In the genomic region with DNA sequence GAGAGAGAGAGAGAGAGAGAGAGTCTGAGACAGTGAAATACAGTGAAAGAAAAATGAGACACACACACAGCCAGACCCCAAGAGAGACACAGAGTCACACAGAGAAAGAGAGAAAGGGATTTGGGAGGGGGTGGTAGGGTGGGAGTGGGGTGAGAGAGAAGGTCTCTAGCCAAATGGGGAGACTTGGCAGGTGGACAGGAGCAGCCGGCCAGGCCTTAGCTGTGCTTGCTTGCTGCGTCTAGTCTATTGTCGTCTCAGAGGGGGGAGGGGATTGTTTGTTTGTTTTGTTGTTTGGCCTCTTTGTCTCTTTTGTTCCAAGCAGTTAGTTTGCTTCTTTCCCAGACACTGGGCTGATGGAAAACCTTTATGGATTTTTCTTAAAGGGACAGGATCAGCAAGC, we compare ENCODE assay signal across 9 mouse cellular contexts.
DNase-seq lines count a peak whose midpoint lies in the region; ATAC-seq and TF ChIP-seq lines count a peak whose summit lies in the region.
"Had no signal": no experiment of that assay in that cellular context is flagged by ENCODE, and none has a peak within 500 bp of the region (broad histone marks: within the 10 kb centered on the region; RNA-seq: fewer than 3 reads in every experiment).

No protein-coding gene starts in this region.

- TF ChIP-seq CTCF in cerebellum, adult 2 months (IDR thresholded peaks at IDR 0.05; ENCODE audit: borderline replicate concordance, insufficient read depth, low read depth, low read length): no peak
- TF ChIP-seq CTCF in forebrain, postnatal 0 days (IDR thresholded peaks at IDR 0.05; ENCODE audit: low read depth): no peak

- no peaks in the 10 kb centered on the region for H3K36me3 ChIP-seq in heart, embryonic 12.5 days
- H3K36me3 ChIP-seq in forebrain, postnatal 0 days (ENCODE audit: insufficient read depth): no peaks in the 10 kb centered on the region
- no peaks in the 10 kb centered on the region for H3K36me3 ChIP-seq in midbrain, embryonic 10.5 days
- H3K36me3 ChIP-seq: intestine, embryonic 15.5 days had no signal

- intact Hi-C loops in heart, postnatal 25 days (cut with DNase I): no loop called here

- H3K27ac ChIP-seq in heart, embryonic 12.5 days (ENCODE audit: poor library complexity, severe bottlenecking): peak overlapping the region; percentile 65; the same call in 1 of the 2 replicates
- no peak overlapping the region for H3K27ac ChIP-seq in cerebellum, adult 2 months (ENCODE audit: insufficient read depth, low read length)
- H3K27ac ChIP-seq in forebrain, postnatal 0 days (ENCODE audit: low read depth, low read length): peak overlapping the region; percentile 85
- H3K27ac ChIP-seq in midbrain, embryonic 10.5 days (replicated peaks): peak overlapping the region; percentile 78

- no peak for TF ChIP-seq POLR2A in cerebellum, adult 2 months (IDR thresholded peaks at IDR 0.05; ENCODE audit: borderline replicate concordance, insufficient read depth, low read length)

- peak overlapping the region; percentile 45; the same call in 1 of the 2 replicates for H3K4me2 ChIP-seq in heart, embryonic 12.5 days
- peak overlapping the region; percentile 28; the same call in 1 of the 2 replicates for H3K4me2 ChIP-seq in forebrain, postnatal 0 days (ENCODE audit: low read depth)

- peaks cover 63% of the 10 kb centered on the region for H3K4me1 ChIP-seq in heart, embryonic 12.5 days (replicated peaks)
- H3K4me1 ChIP-seq in cerebellum, adult 2 months (ENCODE audit: control insufficient read depth, insufficient read depth, low read length): peaks cover 20% of the 10 kb centered on the region
- H3K4me1 ChIP-seq in forebrain, postnatal 0 days (ENCODE audit: insufficient read depth): peaks cover 11% of the 10 kb centered on the region; the same call in 1 of the 2 replicates
- H3K4me1 ChIP-seq in midbrain, embryonic 10.5 days: peaks cover 47% of the 10 kb centered on the region

- H3K9ac ChIP-seq in heart, embryonic 12.5 days: no peak overlapping the region; the same call in 1 of the 2 replicates
- peak overlapping the region; percentile 22 for H3K9ac ChIP-seq in forebrain, postnatal 0 days
- H3K9ac ChIP-seq: intestine, embryonic 15.5 days had no signal

- WGBS in heart, embryonic 12.5 days: 55% methylated on average over 3 of the region's 3 CpGs
- 0% methylated on average over 3 of the region's 3 CpGs for WGBS in cerebellum, adult 2 months
- WGBS in forebrain, postnatal 0 days: 6% methylated on average over 3 of the region's 3 CpGs
- WGBS in midbrain, embryonic 10.5 days: 17% methylated on average over 3 of the region's 3 CpGs

- H3K27me3 ChIP-seq in heart, embryonic 12.5 days (replicated peaks): no peaks in the 10 kb centered on the region
- no peaks in the 10 kb centered on the region for H3K27me3 ChIP-seq in cerebellum, adult 2 months (ENCODE audit: control insufficient read depth, insufficient read depth, low read length)
- 0 out of 2 replicates have a peak, but pooled peaks cover 4% of the 10 kb centered on the region for H3K27me3 ChIP-seq in forebrain, postnatal 0 days (ENCODE audit: insufficient read depth, low read length)
- H3K27me3 ChIP-seq in midbrain, embryonic 10.5 days (ENCODE audit: low read depth, poor library complexity, severe bottlenecking): peaks cover 80% of the 10 kb centered on the region

- H3K9me3 ChIP-seq in heart, embryonic 12.5 days (replicated peaks): no peaks in the 10 kb centered on the region
- H3K9me3 ChIP-seq in forebrain, postnatal 0 days (ENCODE audit: low read length): no peaks in the 10 kb centered on the region
- no peaks in the 10 kb centered on the region for H3K9me3 ChIP-seq in midbrain, embryonic 10.5 days (replicated peaks)
- H3K9me3 ChIP-seq: intestine, embryonic 15.5 days had no signal

- no peak for DNase-seq in heart, postnatal 25 days (ENCODE audit: low spot score)
- DNase-seq in cerebellum, adult 2 months: peak; percentile 53 to 59
- peak; percentile 79 for DNase-seq in forebrain, postnatal 0 days
- no peak for DNase-seq in midbrain, embryonic 10.5 days (ENCODE audit: low spot score)
- no peak for DNase-seq in Muller cell, postnatal 12 days (ENCODE audit: inconsistent ontology term)

- no peak overlapping the region for H3K4me3 ChIP-seq in heart, embryonic 12.5 days
- no peak overlapping the region for H3K4me3 ChIP-seq in cerebellum, adult 2 months (replicated peaks; ENCODE audit: insufficient read depth, low read depth, low read length)
- no peak overlapping the region for H3K4me3 ChIP-seq in forebrain, postnatal 0 days (ENCODE audit: low read depth, low read length)
- H3K4me3 ChIP-seq in midbrain, embryonic 10.5 days: peak overlapping the region; percentile 3; the same call in 1 of the 2 replicates
- H3K4me3 ChIP-seq: intestine, embryonic 15.5 days had no signal

- ATAC-seq in heart, embryonic 12.5 days (ENCODE audit: insufficient number of reproducible peaks, low FRiP score): no peak
- peak; percentile 64 for ATAC-seq in forebrain, postnatal 0 days
- no peak for ATAC-seq in erythroid progenitor cell, adult 5-6 weeks (replicated peaks; ENCODE audit: low FRiP score, poor library complexity, severe bottlenecking)
- ATAC-seq in activated CD4-positive, CD25-positive, alpha-beta regulatory T cell, adult 4 months: no peak
- ATAC-seq: intestine, embryonic 15.5 days had no signal

Comparison
In these comparisons a context has a peak if more than half of its experiments do, and no peak if none do; other contexts are left out.
1. DNase-seq: peak in cerebellum, adult 2 months (2 of 2) and forebrain, postnatal 0 days (single experiment); none in heart, postnatal 25 days (single experiment), midbrain, embryonic 10.5 days (single experiment) and Muller cell, postnatal 12 days (single experiment).